Mouse (Mus musculus) spleen, adult 2 months (tissue): ENCODE results near the gene Rab11fip3.

ENCODE experiments used
- CTCF ChIP-seq: fragments of 200-500 bp; IDR thresholded peaks from 2 replicates; pipeline ENCODE4 v1.5.1; 2011; ENCODE audit warnings: mild to moderate bottlenecking, inconsistent platforms; ENCODE audit not compliant: insufficient read depth, insufficient read length, insufficient replicate concordance; ENCODE audit errors: extremely low read depth
- POLR2A ChIP-seq: fragments of 200-500 bp; IDR thresholded peaks from 2 replicates; pipeline ENCODE4 v1.6.1; 2011; ENCODE audit warnings: low read depth, low read length, inconsistent platforms

- TF ChIP-seq CTCF (no peak), POLR2A (no peak)
Measured at GRCm38 (mm10) chr17:25970448-25970847, 98.9 kb downstream of the Rab11fip3 start.
